8 mouse cellular contexts compared by ENCODE assay signal in the genomic region with DNA sequence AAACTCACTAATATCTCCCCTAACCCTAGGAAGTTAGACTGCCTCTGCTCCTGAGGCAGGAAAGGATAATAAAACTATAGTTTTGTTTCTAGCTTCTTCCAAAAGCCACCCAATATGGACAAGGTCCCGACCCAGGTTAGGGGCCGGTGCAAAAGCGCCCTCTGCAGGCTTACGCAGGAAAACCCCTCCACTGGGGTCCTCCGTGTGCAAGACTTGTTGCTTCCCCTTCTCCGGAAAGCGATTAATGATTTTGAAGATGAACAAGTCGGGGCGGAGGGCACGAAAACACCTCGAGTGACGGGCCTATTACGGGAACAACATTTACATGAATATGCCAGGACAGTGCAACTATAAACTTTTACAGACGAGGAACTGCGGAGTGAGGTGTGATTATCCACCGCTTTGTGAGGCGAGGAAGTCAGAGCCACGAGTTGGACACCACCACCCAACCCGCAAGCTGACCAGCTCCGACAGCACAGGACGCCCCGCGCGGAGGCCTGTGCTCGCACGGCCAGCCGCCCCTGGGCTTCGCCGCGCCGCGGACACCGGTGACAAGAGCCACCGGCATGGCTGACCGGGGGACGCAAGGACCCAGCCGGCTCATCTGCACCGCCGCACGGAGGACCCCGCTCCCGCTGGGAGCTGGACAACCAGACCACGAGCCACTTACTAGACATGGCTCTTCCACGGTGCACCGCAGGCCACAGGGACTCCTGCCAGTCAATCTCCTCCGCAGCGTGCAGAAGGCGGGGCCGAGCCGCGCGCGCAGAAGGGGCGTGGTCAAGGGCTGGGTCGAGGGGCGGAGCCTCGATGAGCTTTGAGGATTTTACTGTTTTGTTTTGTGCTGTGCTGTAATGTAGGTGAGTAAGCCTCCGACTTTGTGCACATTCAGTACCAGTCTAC. TPM values are rescaled to one million over a fixed set of nuclear protein-coding genes. Genes with fewer than 3 reads are reported as not detected.
DNase-seq lines count a peak whose midpoint lies in the region; ATAC-seq and TF ChIP-seq lines count a peak whose summit lies in the region.

Gene Nit2, minus strand, starts transcription at position 731 of the 903 bp plus-strand sequence.

- peak within 1 kb of the TSS; percentile 57 for H3K9ac ChIP-seq in embryonic facial prominence, embryonic 15.5 days
- H3K9ac ChIP-seq in kidney, embryonic 14.5 days (ENCODE audit: low read depth, low read length), result peak within 1 kb of the TSS; percentile 87
- H3K9ac ChIP-seq in limb, embryonic 15.5 days, result peak within 1 kb of the TSS; percentile 67

- no peaks in the 10 kb centered on the region for H3K9me3 ChIP-seq in embryonic facial prominence, embryonic 15.5 days (replicated peaks)
- no peaks in the 10 kb centered on the region for H3K9me3 ChIP-seq in kidney, embryonic 14.5 days (ENCODE audit: control insufficient read depth, low read length)
- no peaks in the 10 kb centered on the region for H3K9me3 ChIP-seq in limb, embryonic 15.5 days

- H3K27ac ChIP-seq in bone marrow, adult 2 months (ENCODE audit: control insufficient read depth, insufficient read depth, low read depth, low read length, poor library complexity), result peak within 1 kb of the TSS; percentile 78
- peak within 1 kb of the TSS; percentile 87 for H3K27ac ChIP-seq in embryonic facial prominence, embryonic 15.5 days (replicated peaks)
- peak within 1 kb of the TSS; percentile 92 for H3K27ac ChIP-seq in kidney, embryonic 14.5 days (ENCODE audit: low read depth, low read length)
- H3K27ac ChIP-seq in limb, embryonic 15.5 days, result peak within 1 kb of the TSS; percentile 93

- WGBS in bone marrow, adult 2 months, result under 1% methylated on average over 58 of the region's 58 CpGs
- WGBS in embryonic facial prominence, embryonic 15.5 days, result under 1% methylated on average over 58 of the region's 58 CpGs
- under 1% methylated on average over 58 of the region's 58 CpGs for WGBS in kidney, embryonic 14.5 days
- whole genome bisulfite sequencing in limb, embryonic 15.5 days, result under 1% methylated on average over 58 of the region's 58 CpGs

- peak; percentile 94 for DNase-seq in 416B (ENCODE audit: low read depth)
- peak; percentile 94 for DNase-seq in heart, adult 9 months (ENCODE audit: low spot score in 2 of 2)
- peak; percentile 77 to 91 for DNase-seq in monocyte, adult 2 months (ENCODE audit: low read depth in 1 of 2, low spot score in 2 of 2)
- DNase-seq in spleen, postnatal 36 days (ENCODE audit: low spot score in 2 of 2), result peak; percentile 91 to 92

- TF ChIP-seq CTCF in bone marrow, adult 2 months (IDR thresholded peaks at IDR 0.05; ENCODE audit: control insufficient read depth, insufficient read depth, low read length), result peak; percentile 76

- H3K4me2 ChIP-seq in embryonic facial prominence, embryonic 15.5 days (replicated peaks), result peak within 1 kb of the TSS; percentile 50
- peak within 1 kb of the TSS; percentile 69 for H3K4me2 ChIP-seq in kidney, embryonic 14.5 days (replicated peaks; ENCODE audit: low read depth, low read length)
- peak within 1 kb of the TSS; percentile 55 for H3K4me2 ChIP-seq in limb, embryonic 15.5 days

- no peaks in the 10 kb centered on the region; the same call in 1 of the 2 replicates for H3K4me1 ChIP-seq in bone marrow, adult 2 months (ENCODE audit: control insufficient read depth, insufficient read depth, low read length)
- no peaks in the 10 kb centered on the region; the same call in 1 of the 2 replicates for H3K4me1 ChIP-seq in embryonic facial prominence, embryonic 15.5 days
- no peaks in the 10 kb centered on the region for H3K4me1 ChIP-seq in kidney, embryonic 14.5 days (ENCODE audit: control insufficient read depth, insufficient read depth, low read length)
- peaks cover 2% of the 10 kb centered on the region; the same call in 1 of the 2 replicates for H3K4me1 ChIP-seq in limb, embryonic 15.5 days

- no peaks in the 10 kb centered on the region for H3K27me3 ChIP-seq in embryonic facial prominence, embryonic 15.5 days
- no peaks in the 10 kb centered on the region for H3K27me3 ChIP-seq in kidney, embryonic 14.5 days (ENCODE audit: control insufficient read depth, insufficient read depth, low read length)
- H3K27me3 ChIP-seq in limb, embryonic 15.5 days, result no peaks in the 10 kb centered on the region

- H3K4me3 ChIP-seq in bone marrow, adult 2 months (replicated peaks; ENCODE audit: control insufficient read depth, low read depth, low read length), result peak within 1 kb of the TSS; percentile 98
- H3K4me3 ChIP-seq in embryonic facial prominence, embryonic 15.5 days (replicated peaks), result peak within 1 kb of the TSS; percentile 63
- peak within 1 kb of the TSS; percentile 82 for H3K4me3 ChIP-seq in kidney, embryonic 14.5 days (ENCODE audit: low read length)
- peak within 1 kb of the TSS; percentile 81 for H3K4me3 ChIP-seq in limb, embryonic 15.5 days

- ATAC-seq in embryonic facial prominence, embryonic 15.5 days (ENCODE audit: insufficient number of reproducible peaks, low FRiP score, low TSS enrichment, low read depth), result peak; percentile 97
- peak; percentile 98 for ATAC-seq in kidney, embryonic 14.5 days (ENCODE audit: low FRiP score, low TSS enrichment)
- peak; percentile 95 for ATAC-seq in limb, embryonic 15.5 days (ENCODE audit: insufficient number of reproducible peaks, low FRiP score, low TSS enrichment, low read depth)

- peaks cover 38% of the 10 kb centered on the region for H3K36me3 ChIP-seq in embryonic facial prominence, embryonic 15.5 days
- peaks cover 18% of the 10 kb centered on the region; the same call in 1 of the 2 replicates for H3K36me3 ChIP-seq in kidney, embryonic 14.5 days (ENCODE audit: control insufficient read depth, insufficient read depth, low read length)
- H3K36me3 ChIP-seq in limb, embryonic 15.5 days, result peaks cover 40% of the 10 kb centered on the region

- peak; percentile 67 for TF ChIP-seq POLR2A in bone marrow, adult 2 months (IDR thresholded peaks at IDR 0.05; ENCODE audit: borderline replicate concordance, control insufficient read depth, low read depth, low read length)

RNA-seq across cellular contexts. Expression of gene Nit2, which starts in this region (rescaled TPM):
- polyA plus RNA-seq in bone marrow, adult 2 months (2011; ENCODE audit: insufficient read depth, insufficient read length, low replicate concordance, missing spikeins), result 9.5 and 35.4 TPM in 2 replicates
- polyA plus RNA-seq in embryonic facial prominence, embryonic 15.5 days (2015; fragmentation: Nextera tagmentation; extraction: Ambion mirVana), result 79.6 and 88.6 TPM in 2 replicates
- polyA plus RNA-seq in kidney, embryonic 14.5 days (2014; fragmentation: Nextera tagmentation; extraction: Ambion mirVana), result 90.9 and 101 TPM in 2 replicates
- 78.4 and 82.3 TPM in 2 replicates for polyA plus RNA-seq in limb, embryonic 15.5 days (2015; fragmentation: Nextera tagmentation; extraction: Ambion mirVana)

Comparison
In these comparisons a context has a peak if more than half of its experiments do, and no peak if none do; other contexts are left out.
1. Peak in every context shown above with its lines: DNase-seq, ATAC-seq, H3K4me3 ChIP-seq and H3K27ac ChIP-seq.